Mouse (Mus musculus): ENCODE results near the gene Kcnk3.

- no peak for TF ChIP-seq CTCF (IDR thresholded peaks at IDR 0.05)
- no peak for TF ChIP-seq EP300 (IDR thresholded peaks at IDR 0.05)
These were observed 7.2 kb upstream of the Kcnk3 start for GRCm38 (mm10) chr5:30580725-30581124.

Data from lung, postnatal 0 days (tissue).